Mouse (Mus musculus) activated CD4-positive, CD25-positive, alpha-beta regulatory T cell, adult 4 months (primary cell): ENCODE results near the gene Fam216a. TPM values are rescaled to one million over a fixed set of nuclear protein-coding genes. Genes with fewer than 3 reads are reported as not detected.
A peak's percentile ranks its signal among the peaks of the same experiment; 100 is the strongest.

Source experiments
- ATAC-seq: one replicate; pipeline ENCODE4 v1.8.0; 2017
- polyA plus RNA-seq, 2 experiments: library from polyadenylated mRNA; unstranded; fragments of 100-300 nt; shearing (Covaris generic); gene quantifications; one replicate each; pipeline ENCODE4 v1.2.1; 2017

The Fam216a gene
- polyA plus RNA-seq, 2 experiments from 2014 or later, result 9.3 to 9.9 TPM

DNA sequence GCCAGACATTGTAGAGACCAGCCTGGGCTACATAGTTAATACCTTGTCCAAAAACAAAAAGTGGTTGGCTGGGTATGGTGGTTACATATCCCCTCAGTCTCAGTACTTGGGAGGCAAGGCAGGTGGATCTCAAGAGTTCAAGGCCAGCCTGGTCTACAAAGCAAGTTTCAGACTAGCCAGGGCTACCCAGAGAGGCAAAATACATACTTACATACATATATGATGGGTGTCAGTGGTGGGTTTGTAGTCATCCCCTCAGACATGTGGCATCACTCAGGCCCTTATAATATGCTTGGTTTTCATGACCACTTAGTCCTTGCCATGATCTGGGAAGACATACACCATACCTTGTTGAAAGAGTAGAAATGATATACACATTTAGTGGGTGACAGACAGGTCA is 18.5 kb upstream of the Fam216a start:
- ATAC-seq, result no peak

DNA sequence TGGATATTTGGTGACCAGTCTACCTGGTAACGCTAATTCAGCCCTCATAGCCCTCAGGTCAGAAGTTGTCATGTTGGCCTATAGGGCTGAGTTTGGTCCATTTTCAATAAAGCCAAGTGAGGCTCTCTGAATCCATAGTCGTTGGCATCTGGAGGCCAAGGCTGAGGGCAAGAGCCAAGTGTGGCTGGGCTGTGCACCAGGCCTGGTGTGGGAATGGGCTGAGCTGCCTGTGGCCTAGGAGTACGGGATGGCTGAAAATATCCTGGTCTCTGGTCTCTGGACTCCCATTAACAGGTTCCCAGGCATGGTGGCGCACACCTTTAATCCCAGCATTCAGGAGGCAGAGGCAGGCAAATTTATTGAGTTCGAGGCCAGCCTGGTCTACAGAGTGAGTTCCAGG is 17.8 kb upstream of the Fam216a start:
- no peak for ATAC-seq

DNA sequence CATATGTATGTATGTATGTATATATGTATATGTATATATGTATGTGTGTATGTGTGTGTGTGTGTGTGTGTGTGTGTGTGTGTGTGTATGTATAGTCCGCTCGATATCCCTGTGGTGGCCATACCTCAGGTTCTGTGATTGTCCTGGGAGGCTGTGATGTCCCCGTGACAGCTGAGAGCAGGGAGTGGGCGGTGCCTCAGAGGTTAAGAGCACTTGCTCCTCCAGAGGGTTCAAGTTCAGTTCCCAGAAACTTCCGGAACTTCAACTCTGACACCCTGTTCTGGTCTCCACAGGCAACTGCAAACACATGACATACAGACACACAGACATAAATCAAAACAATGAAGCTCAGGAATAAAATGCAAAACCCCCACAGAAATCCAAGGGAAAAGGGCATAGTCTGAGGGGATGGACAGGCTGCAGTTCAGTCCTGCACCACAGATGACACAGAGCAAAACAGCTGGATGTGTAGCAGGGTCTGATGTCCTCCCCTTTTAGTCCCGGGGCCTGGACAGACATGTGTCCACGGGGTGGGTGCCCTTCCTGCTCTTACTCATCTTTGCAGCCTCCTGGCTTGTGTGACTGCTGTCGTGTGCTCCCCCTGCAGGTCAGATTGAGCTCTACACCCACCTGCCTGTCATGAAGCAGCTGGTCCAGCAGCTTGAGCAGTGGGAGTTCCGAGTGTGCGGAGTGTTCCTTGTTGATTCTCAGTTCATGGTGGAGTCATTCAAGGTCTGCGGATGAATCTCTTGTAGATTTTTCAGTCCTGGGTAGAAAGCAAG is 7.4 kb upstream of the Fam216a start:
- peak; percentile 85 for ATAC-seq

- no peak for ATAC-seq
These were observed 6.0 kb upstream of the Fam216a start for GRCm38 (mm10) chr5:122378171-122378570.

GRCm38 (mm10) chr5:122377101-122377833 is 5.1 kb upstream of the Fam216a start:
- ATAC-seq, result no peak

GRCm38 (mm10) chr5:122372878-122373277 is 714 bp upstream of the Fam216a start:
- no peak for ATAC-seq

DNA sequence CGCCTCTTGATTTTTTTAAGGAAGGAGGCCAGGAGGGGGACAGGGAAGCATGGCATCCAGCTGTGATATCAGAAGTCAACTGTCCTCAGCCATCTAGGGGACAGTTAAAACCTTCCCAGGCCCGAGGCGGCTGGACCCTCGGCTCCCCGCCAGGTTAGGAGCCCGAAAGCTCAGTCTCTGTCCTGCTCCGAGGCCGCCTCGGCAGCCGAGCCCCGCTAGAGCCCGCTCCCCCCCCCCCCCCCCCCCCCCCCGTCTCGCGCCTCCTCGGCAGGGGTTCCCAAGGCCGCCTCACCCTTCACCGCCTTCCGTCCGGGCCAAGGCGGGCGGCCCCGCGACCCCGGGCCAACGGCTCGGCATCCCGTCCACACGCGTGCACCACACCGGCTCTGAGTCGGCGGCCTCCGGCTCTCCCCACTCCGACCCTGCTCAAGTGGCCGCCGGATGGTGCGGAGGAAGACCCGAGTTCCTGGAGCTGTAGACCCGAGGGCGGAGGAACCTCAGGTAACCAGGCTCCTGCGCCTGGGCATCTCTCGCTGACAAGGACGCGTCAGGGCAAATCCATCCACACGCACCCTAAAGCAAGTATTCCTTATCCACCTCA is 473 bp downstream of the Fam216a start, which contains the start of gene Gpn3:
Gene Gpn3 (plus strand): TSS at position 286 of the 601 bp plus-strand sequence.
- peak; percentile 36 for ATAC-seq

DNA sequence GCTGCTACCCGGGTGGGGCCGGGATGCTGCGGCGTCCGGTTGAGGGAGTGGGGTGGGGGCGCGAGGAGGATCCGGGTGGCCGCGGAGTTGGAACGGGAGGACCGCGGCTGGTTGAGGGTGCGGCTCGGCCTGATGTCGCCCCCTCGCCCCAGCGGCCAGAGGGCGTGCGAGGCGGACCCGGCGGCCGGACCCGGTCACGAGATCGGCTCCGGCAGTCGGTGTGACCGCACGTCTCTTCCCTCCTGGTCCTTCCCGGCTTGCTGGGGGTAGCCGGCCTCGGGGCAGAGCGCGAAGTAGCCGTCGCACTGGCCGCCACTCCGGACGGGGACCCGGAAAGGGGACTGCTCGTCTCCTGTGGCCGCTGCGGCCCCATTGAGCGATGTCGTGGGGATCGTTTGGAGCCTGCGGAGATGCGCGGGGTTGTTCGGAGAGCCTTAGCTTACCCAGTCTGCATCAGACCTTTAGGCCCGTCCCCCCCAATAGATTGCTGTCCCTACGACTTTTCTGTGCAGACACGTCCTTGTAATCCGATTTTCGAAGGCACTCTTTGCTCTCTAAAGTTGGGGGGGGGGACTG is 17.6 kb downstream of the Fam216a start:
- peak; percentile 10 for ATAC-seq

GRCm38 (mm10) chr5:122353807-122354491 is 18.2 kb downstream of the Fam216a start, which contains the start of the genes Rad9b and Vps29:
Gene Rad9b, minus strand, starts transcription at chr5:122354233.
Gene Vps29, plus strand, starts transcription at chr5:122354369.
- peak; percentile 94 for ATAC-seq

DNA sequence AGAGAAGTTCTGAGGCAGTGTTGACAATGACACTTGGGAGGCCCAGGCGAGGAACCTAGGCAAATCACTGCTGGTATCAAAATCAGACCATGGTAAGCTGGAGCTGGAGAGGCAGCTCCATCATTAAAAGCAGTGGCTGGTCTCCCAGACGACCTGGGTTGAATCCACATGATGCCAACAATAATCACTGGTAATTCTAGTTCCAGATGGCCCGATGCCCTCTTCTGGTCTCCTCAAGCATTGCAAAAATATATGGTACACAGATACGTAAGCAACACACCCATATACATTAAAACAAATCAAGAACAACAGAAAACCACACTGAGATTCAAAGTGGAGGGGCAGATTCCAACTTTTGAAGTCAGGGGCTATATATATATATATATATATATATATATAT is 26.4 kb downstream of the Fam216a start:
- no peak for ATAC-seq

DNA sequence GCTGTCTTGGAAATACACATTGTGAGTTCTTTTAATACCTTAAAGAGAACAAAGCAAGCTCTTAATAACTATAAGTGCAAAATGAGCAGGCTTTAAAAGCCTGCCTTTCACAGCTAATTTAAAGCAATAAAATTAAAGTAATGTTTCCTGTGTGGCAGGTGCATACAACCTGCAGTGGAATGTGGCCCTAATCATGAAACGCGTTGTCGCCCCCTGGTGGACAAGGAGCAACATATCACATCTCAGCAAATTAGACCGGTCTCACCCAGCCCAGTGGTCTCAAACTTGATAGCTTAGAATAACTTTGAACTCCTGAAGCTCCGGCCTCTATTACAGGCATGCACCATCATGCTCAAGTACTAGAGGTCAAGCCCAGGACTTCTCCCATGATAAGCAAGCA is 27.9 kb downstream of the Fam216a start:
- peak; percentile 66 for ATAC-seq

- no peak for ATAC-seq
These were observed 28.4 kb downstream of the Fam216a start for GRCm38 (mm10) chr5:122343768-122344167.

DNA sequence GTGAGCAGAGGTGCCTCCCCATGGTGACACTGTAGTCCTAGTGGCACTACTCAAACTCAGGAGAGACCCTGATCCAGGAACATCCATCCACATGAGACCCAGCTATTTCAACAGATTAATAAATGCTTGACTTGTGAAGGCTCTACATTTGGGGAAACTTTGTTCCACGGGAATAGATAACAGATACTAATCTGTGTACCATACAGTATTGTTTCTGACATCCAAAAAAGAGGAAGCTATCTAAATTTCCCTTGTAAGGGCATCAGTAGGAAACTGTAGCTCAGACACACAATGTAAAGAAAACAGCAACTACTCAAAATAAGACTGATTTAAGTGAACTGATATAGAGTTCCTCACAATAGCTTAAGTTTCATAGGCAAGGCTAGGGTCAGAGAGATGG is 29.3 kb downstream of the Fam216a start:
- ATAC-seq, result no peak

GRCm38 (mm10) chr5:122336554-122337294 is 35.4 kb downstream of the Fam216a start:
- no peak for ATAC-seq

GRCm38 (mm10) chr5:122334682-122335081 is 37.5 kb downstream of the Fam216a start:
- no peak for ATAC-seq

- ATAC-seq, result no peak
These were observed 41.9 kb downstream of the Fam216a start for GRCm38 (mm10) chr5:122330269-122330668.

DNA sequence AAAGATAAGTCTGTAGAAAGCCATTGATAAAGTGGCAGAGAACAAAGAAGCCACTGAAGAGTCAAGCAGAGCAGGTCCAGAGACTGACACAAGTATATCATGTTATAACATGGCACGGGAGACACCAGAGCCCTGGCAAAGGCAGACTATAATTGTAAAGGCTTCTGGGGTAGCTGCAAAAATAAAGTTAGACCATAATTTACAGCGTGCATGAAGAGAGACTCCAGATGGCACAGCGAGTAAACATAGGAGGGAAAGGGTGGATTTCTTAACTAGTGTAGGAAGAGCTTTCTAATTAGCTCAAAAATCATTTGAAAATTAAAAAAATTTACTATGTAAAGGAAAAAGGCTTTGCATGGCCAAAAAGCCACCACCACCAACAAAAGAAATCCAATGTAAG is 44.9 kb downstream of the Fam216a start:
- ATAC-seq, result no peak

DNA sequence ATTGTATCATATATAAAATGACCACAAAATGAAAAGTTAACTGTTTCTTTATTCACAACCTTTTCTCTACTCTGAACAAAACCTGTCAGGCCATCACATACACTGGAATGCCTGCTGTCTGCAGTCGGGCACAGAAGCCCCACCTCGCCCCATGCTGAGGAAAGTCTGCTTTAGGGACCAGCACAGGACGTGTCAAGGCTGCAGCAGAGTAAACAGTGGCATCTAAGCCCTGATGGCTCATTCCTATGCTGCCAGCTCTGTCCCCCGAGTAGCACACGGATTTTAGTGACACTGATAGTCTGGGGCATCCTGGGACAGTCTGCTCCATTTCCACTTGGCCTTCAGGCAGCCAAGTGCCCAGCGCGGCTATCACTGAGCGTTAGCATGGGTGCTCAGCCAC is 46.7 kb downstream of the Fam216a start:
- ATAC-seq, result no peak

DNA sequence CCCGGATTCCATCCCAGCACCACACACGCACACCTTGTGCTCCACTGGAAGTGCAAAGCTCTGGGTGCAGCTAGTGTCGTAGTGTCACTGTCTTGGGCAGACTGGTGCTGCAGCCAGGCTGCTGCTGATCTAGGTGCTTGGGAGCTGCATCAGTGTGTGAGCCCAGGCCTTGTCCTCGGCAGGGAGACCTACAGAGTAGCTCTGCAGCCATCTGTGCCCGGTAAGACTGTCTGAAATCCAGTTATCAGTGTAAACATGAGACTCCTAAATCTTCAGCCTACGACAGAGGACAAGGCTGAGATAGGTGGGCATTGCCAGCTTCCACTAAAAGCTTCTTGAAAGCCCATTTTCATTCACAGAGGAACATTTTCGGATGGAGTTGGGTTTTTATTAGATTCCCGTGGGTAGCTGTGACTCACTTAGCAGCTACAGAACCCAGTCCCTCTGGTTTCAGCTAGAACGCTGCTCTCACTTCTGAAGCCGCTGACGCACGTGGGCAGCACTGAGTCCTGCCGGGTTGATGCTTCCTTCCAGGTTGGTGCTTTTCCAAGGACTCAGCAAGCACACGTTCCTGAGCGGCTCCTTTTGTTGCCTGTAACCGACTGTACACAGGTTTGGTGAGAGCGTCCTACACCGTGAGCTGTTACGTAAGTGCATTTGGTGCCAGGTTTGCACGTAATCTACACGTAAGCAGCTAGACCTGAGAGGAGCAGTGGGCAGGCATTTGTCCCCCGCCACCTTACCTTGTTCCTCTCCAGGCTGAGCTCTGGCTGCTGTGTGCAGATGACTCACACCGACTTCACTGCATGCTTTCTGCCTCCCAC is 47.3 kb downstream of the Fam216a start:
- ATAC-seq, result no peak

DNA sequence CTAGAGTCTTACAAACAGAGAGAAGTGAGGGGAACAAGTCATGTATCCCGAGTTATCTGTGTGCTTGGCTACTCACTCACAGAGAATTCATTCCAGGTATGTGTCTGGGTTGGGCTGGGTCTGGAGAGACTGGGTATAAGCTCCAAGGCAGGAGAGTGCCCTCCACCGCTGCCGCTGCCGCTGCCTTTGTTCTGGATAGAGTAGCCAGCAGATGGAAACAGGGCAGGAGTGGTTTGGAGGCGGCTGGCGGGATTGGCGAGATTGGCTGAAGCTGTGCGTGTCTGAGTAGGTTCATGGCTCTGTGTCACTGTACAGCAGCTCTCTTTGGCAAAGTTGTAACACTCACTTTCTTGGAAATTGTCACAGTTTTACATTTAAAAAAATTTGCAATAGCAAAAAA is 48.6 kb downstream of the Fam216a start:
- ATAC-seq, result no peak
